Mouse (Mus musculus) hematopoietic multipotent progenitor cell, adult 10-12 weeks (in vitro differentiated cells): ENCODE measurements around the gene Nars2. TPM values are rescaled to one million over a fixed set of nuclear protein-coding genes. Genes with fewer than 3 reads are reported as not detected.

Source experiments
- polyA plus RNA-seq: library from polyadenylated mRNA; stranded (reverse); fragments of >175 nt; gene quantifications from 2 replicates; pipeline ENCODE4 v1.2.3, GENCODE M21; 2012; ENCODE audit warnings: low replicate concordance

The Nars2 gene
- polyA plus RNA-seq: 3.1 and 9.9 TPM in 2 replicates

DNA sequence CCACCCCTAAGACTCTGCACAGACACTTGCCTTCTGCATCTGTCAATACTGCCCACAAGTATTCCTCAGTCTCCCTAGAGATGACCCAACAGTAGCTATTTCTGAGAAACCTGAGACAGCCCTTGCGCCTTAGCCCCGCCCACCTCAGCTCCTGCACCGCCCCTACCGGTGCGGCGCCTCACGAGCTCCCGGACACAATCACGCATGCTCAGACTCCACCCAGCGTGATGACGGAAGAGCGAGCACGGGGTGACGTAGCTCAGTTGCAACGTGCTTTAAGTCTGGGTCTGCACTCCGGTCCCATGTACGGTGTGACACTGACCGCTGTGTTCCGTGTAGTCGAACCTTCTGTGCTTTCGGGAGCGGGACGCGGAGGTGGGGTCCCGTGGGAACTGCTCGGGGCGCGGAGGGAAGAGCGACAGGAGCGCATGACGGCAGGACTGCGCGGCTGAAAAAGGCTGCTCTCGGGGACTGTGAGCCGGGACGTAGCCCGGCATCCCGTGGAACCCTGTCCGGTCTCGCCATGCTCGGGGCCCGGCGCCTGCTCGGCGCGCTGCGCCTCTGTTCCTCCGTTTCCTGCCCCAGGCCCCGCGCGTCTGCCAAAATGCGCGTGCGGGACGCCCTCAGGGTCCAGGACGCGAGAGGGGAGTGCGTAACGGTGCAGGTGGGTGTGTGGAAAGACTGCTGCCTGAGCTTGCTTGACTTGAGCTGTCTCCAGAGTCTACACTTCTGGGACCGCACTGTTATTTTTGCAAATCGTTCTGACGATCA lies at the start of gene Nars2:
TSS of gene Nars2 (plus strand) at position 225 of the 771 bp plus-strand sequence.

DNA sequence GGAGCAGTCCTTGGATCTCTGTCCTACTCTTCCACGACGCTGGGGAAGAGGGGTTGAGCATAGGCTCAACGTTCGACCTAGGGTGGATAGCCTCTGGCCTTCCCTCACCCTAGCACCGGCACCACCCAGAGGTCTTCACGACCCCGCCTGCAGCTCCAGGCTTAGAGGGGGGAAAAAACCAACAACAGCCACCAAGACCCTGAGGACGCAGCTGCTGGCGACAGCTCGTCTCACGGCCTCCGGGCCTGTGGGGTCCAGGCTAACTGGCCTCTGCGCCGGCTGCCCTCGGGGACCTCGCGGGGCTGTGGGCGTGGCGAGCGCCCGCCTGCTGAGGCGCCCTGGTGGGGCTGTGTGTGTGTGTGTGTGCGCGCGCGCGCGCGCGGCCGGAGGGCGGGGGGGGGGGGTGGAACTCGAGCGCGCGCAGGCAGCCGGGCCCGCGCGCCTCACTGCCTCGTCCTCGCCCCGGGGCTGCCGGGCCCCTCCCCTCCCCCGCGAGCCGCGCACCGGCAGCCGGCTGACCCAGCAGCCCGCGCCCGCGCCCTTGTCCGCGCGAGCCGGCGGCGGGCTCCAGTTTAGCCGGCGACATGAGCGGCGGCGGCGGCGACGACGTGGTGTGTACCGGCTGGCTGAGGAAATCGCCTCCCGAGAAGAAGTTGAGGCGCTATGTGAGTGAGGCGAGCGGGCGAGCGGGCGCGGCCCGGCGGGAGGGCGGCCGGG lies 130.1 kb downstream of the Nars2 start, which contains the start of gene Gab2:
TSS of gene Gab2 (plus strand) at position 345 of the 717 bp plus-strand sequence.

Other genes with a start within 250 kb of the Nars2 start
- gene Gab2, start 130.1 kb downstream of the Nars2 start, polyA plus RNA-seq: 2.1 and 2.2 TPM in 2 replicates